Mouse (Mus musculus): ENCODE measurements around the gene Aox4.

DNA sequence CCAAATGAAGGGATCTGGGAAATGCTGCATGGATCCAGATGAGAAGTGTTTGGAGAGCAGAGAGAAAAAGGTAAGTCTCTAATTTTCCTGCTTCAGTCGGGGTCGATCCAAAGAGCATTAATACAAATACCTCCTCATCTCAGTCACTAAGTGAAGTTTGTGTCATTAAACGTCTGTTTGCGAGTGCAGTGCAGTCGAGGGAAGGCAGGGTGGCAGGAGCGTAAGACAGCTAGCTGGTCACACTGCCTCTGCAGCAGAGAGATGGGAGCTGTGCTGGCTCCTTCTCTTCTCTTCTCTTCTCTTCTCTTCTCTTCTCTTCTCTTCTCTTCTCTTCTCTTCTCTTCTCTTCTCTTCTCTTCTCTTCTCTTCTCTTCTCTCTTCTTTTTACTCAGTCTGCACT, 17.9 kb downstream of the Aox4 start:
- TF ChIP-seq GATA1 (IDR thresholded peaks at IDR 0.05; ENCODE audit: low read length) (no peak), TAL1 (IDR thresholded peaks at IDR 0.05; ENCODE audit: low read length) (no peak)

Measured in erythroblast, embryonic 14.5 days (primary cell).